Mouse (Mus musculus) forebrain, embryonic 14.5 days (tissue): ENCODE measurements around the gene Adamtsl4. TPM values are rescaled to one million over a fixed set of nuclear protein-coding genes. Genes with fewer than 3 reads are reported as not detected.
A peak's percentile ranks its signal among the peaks of the same experiment; 100 is the strongest.

Experiments
- ATAC-seq: fragments of 200-750 bp; cut with Nextera tagmentation; 2 replicates; pipeline ENCODE4 v1.8.0; 2017; ENCODE audit warnings: mild to moderate bottlenecking, moderate library complexity
- DNase-seq: peaks from one replicate; pipeline ENCODE4 v3.0.0-alpha.2; 2015; ENCODE audit warnings: low spot score
- H3K27ac ChIP-seq: fragments of 300-500 bp; sonication (generic); 2 replicates; pipeline ENCODE4 v1.5.1; 2014; ENCODE audit warnings: low read depth, mild to moderate bottlenecking, control low read depth, low read length, moderate library complexity
- H3K27me3 ChIP-seq: fragments of 300-500 bp; sonication (generic); replicated peaks from 2 replicates; pipeline ENCODE4 v1.6.1; 2014; ENCODE audit warnings: low read length, control low read depth, mixed read lengths; ENCODE audit not compliant: control insufficient read depth, insufficient read depth
- H3K36me3 ChIP-seq: fragments of 300-500 bp; sonication (generic); 2 replicates; pipeline ENCODE4 v1.6.1; 2014; ENCODE audit warnings: low read length, control low read depth; ENCODE audit not compliant: control insufficient read depth, insufficient read depth
- H3K4me1 ChIP-seq: fragments of 300-500 bp; sonication (generic); 2 replicates; pipeline ENCODE4 v1.6.1; 2014; ENCODE audit warnings: antibody characterized with exemption, low read length, control low read depth; ENCODE audit not compliant: control insufficient read depth, insufficient read depth
- H3K4me2 ChIP-seq: fragments of 300-500 bp; sonication (generic); 2 replicates; pipeline ENCODE4 v1.6.1; 2014; ENCODE audit warnings: mild to moderate bottlenecking, control low read depth, low read length
- H3K4me3 ChIP-seq: fragments of 300-500 bp; sonication (generic); 2 replicates; pipeline ENCODE4 v1.5.1; 2014; ENCODE audit warnings: low read depth, low read length, control low read depth
- H3K9ac ChIP-seq: fragments of 300-500 bp; sonication (generic); 2 replicates; pipeline ENCODE4 v1.6.1; 2014; ENCODE audit warnings: mild to moderate bottlenecking, low read length, control low read depth, moderate library complexity
- H3K9me3 ChIP-seq: fragments of 300-500 bp; sonication (generic); replicated peaks from 2 replicates; pipeline ENCODE4 v1.6.1; 2016; ENCODE audit warnings: low read length, control low read depth, mixed read lengths; ENCODE audit not compliant: control insufficient read depth
- WGBS: fragments of 180-500 bp; shearing (Covaris S2); extraction: QIAGEN DNeasy Blood & Tissue Kit; methylation state at CpG from one replicate; pipeline ENCODE4 v1.1.7; 2014; 5-methylcytosine and 5-hydroxymethylcytosine counted together
- polyA plus RNA-seq: library from polyadenylated mRNA; unstranded; fragments of >200 nt; fragmentation: Nextera tagmentation; extraction: Ambion mirVana; gene quantifications from 2 replicates; pipeline ENCODE4 v1.2.1, GENCODE M21; 2014

Adamtsl4 gene
- polyA plus RNA-seq, 1 experiment from 2014 or later = 0.13 TPM

DNA sequence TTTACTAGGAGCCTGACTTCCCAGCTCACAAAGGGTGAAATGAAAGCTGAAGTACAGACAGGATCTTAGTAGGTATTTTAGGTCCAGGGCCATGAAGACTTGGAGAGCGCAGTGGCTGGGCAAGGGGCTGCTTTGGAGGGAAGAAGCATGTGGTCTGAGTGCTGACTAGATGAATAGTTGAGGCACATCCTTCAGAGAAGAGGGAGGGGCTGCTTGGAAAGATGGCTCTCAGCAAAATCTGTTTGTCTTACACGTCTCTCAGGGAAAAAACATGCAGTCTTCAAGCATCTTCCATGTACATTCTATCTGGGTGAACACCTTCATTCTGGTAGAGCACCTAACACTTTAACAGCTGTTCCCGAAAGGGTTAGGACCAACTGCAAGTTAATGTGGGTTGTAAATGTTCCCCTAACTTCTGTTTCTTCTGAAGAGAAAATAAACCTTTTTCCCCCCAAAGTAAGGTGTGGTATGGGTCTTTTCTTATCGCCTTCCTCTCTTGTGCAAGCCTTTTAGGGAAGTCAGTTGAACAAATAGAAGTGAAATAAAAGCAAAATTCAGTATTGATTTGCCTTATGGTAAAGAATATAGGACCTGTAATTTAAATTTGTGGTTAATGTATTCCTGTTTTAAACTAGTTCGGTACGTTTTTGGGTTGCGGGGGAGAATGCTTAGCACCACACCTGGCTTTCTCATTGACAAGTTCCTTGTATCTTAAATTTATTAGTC lies 24.8 kb downstream of the Adamtsl4 start:
- DNase-seq (no peak), ATAC-seq (no peak)
- no peak overlapping the region for H3K9ac ChIP-seq
- no peak overlapping the region for H3K27ac ChIP-seq
- H3K9me3 ChIP-seq = no peaks in the 10 kb centered on the region
- no peaks in the 10 kb centered on the region for H3K27me3 ChIP-seq
- 88% methylated on average over 7 of the region's 7 CpGs for WGBS
- H3K4me3 ChIP-seq = no peak overlapping the region
- H3K4me1 ChIP-seq = peaks cover 29% of the 10 kb centered on the region
- no peak overlapping the region for H3K4me2 ChIP-seq
- peaks cover 58% of the 10 kb centered on the region for H3K36me3 ChIP-seq

DNA sequence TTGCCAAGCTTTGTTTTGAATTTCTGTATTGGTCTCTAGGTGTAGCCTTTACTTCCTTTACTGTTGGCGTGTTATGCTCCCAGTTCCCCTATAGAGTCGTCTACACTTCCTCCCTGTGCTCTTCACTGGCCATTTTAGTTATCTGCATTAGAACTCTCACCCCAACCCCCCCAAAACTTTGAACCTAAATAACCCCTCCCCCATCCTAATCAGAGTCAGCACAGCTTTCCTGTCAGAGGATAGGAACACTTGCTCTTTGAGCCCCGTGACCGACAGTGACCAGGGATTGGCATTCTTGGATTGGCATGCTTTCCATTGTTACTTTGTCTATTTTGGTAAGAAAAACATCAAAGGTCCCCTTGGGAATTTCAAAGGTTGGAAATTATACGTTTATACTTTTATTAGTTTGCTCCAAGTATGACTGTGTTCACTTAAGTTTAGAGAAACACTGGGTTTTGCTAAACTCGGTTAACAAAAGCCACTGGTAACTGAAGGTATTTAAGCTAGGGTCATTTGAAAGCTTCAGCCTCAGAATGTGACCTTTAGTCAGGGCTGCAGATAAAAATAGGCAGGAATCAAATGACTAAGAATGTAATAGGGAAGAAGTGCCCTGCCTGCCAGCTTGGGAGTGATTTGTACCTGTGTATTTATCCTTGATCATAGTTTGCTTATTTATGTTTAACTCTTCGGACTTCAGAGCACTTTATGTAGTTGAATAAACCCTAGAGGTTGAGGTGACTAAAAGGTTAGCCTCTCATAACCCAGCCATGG lies 25.6 kb downstream of the Adamtsl4 start:
- H3K36me3 ChIP-seq = peaks cover 58% of the 10 kb centered on the region
- no peaks in the 10 kb centered on the region for H3K27me3 ChIP-seq
- DNase-seq (no peak), ATAC-seq (no peak)
- no peak overlapping the region for H3K27ac ChIP-seq
- no peak overlapping the region for H3K9ac ChIP-seq
- peaks cover 25% of the 10 kb centered on the region for H3K4me1 ChIP-seq
- peak overlapping the region; percentile 84; the same call in 1 of the 2 replicates for H3K4me2 ChIP-seq
- H3K4me3 ChIP-seq = no peak overlapping the region
- H3K9me3 ChIP-seq = no peaks in the 10 kb centered on the region
- WGBS = 77% methylated on average over 7 of the region's 7 CpGs

- no peak overlapping the region for H3K27ac ChIP-seq
- 43% methylated on average over 2 of the region's 2 CpGs for WGBS
- no peak for ATAC-seq
Measured at GRCm38 (mm10) chr3:95660788-95661478, 26.8 kb downstream of the Adamtsl4 start.

DNA sequence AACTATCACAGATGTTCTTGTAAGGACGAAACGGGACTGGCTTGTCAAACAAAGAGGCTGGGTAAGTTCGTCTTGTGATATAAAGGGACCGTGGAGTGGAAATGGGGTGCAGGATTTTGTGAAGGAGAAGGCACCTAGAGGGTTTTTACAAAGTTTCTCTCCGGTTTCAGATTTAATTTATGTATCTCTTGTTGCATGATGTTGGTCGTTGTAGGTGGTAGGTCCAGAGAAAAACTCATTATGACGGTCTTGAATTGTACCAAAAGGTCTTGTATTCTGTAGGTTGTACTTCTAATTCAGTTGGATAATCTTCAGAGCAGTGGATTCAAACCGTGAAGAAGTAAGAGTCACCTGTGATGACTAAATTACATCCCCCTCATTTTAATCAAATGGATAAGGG lies 27.8 kb downstream of the Adamtsl4 start:
- H3K27me3 ChIP-seq = no peaks in the 10 kb centered on the region
- H3K4me2 ChIP-seq = peak overlapping the region; percentile 84
- H3K9me3 ChIP-seq = no peaks in the 10 kb centered on the region
- H3K9ac ChIP-seq = peak overlapping the region; percentile 99
- peak overlapping the region; percentile 99 for H3K4me3 ChIP-seq
- DNase-seq (no peak), ATAC-seq (no peak)
- peaks cover 44% of the 10 kb centered on the region for H3K36me3 ChIP-seq
- 2% methylated on average over 8 of the region's 8 CpGs for WGBS
- H3K4me1 ChIP-seq = peaks cover 25% of the 10 kb centered on the region
- H3K27ac ChIP-seq = peak overlapping the region; percentile 97

More at GRCm38 (mm10) chr3:95660788-95661478, 26.8 kb downstream of the Adamtsl4 start:
- H3K4me1 ChIP-seq = peaks cover 25% of the 10 kb centered on the region
- H3K9me3 ChIP-seq = no peaks in the 10 kb centered on the region
- DNase-seq = no peak
- H3K27me3 ChIP-seq = no peaks in the 10 kb centered on the region
- peak overlapping the region; percentile 99 for H3K4me3 ChIP-seq
- H3K9ac ChIP-seq = peak overlapping the region; percentile 99
- peaks cover 51% of the 10 kb centered on the region for H3K36me3 ChIP-seq
- peak overlapping the region; percentile 84 for H3K4me2 ChIP-seq

GRCm38 (mm10) chr3:95658868-95659712 lies 28.6 kb downstream of the Adamtsl4 start:
- Histone ChIP-seq H3K9me3 (no peaks in the 10 kb centered on the region), H3K4me2 (peak overlapping the region; percentile 84), H3K27me3 (no peaks in the 10 kb centered on the region), H3K4me1 (peaks cover 25% of the 10 kb centered on the region), H3K27ac (peak overlapping the region; percentile 97), H3K9ac (peak overlapping the region; percentile 99), H3K4me3 (peak overlapping the region; percentile 99), H3K36me3 (peaks cover 37% of the 10 kb centered on the region)
- WGBS = under 1% methylated on average over 90 of the region's 113 CpGs
- DNase-seq (peak; percentile 79), ATAC-seq (peak; percentile 71)

- H3K4me2 ChIP-seq = peak within 1 kb of the TSS; percentile 84
- H3K4me1 ChIP-seq = peaks cover 25% of the 10 kb centered on the region
- H3K36me3 ChIP-seq = peaks cover 30% of the 10 kb centered on the region
- peak within 1 kb of the TSS; percentile 99 for H3K9ac ChIP-seq
- DNase-seq (peak; percentile 97), ATAC-seq (peak; percentile 98)
- no peaks in the 10 kb centered on the region for H3K27me3 ChIP-seq
- no peaks in the 10 kb centered on the region for H3K9me3 ChIP-seq
- WGBS = under 1% methylated on average over 40 of the region's 43 CpGs
- peak within 1 kb of the TSS; percentile 99 for H3K4me3 ChIP-seq
- H3K27ac ChIP-seq = peak within 1 kb of the TSS; percentile 97
Measured at GRCm38 (mm10) chr3:95658236-95658867, 29.4 kb downstream of the Adamtsl4 start, which contains the start of gene Mcl1. Mcl1 (plus strand) TSS chr3:95658788.

- H3K27me3 ChIP-seq = no peaks in the 10 kb centered on the region
- ATAC-seq (no peak), DNase-seq (no peak)
- H3K4me3 ChIP-seq = peak overlapping the region; percentile 99
- H3K4me2 ChIP-seq = peak overlapping the region; percentile 84
- no peak overlapping the region for H3K27ac ChIP-seq
- H3K36me3 ChIP-seq = peaks cover 24% of the 10 kb centered on the region
- H3K9ac ChIP-seq = peak overlapping the region; percentile 99; the same call in 1 of the 2 replicates
- 94% methylated on average over 3 of the region's 3 CpGs for WGBS
- H3K4me1 ChIP-seq = peaks cover 23% of the 10 kb centered on the region
- H3K9me3 ChIP-seq = no peaks in the 10 kb centered on the region
Measured at GRCm38 (mm10) chr3:95657711-95658110, 30.0 kb downstream of the Adamtsl4 start.

DNA sequence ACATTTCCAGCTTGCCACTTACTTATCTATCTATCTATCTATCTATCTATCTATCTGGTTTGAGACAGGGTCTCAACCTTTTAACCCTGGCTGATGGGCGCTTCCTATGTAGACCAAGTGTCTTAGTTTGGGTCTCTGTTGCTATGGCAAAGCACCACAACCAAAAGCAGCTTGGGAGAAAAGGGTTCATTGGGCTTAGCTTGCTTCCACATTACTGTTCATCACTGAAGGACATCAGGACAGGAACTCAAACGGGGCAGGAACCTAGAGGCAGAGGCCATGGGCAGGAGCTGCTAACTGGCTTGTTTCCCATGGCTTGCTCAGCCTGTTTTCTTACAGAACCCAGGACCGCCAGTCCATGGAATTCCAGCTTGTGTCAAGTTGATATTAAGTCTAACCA lies 30.6 kb downstream of the Adamtsl4 start:
- Histone ChIP-seq H3K36me3 (peaks cover 18% of the 10 kb centered on the region), H3K4me1 (peaks cover 19% of the 10 kb centered on the region), H3K4me2 (no peak overlapping the region), H3K4me3 (no peak overlapping the region), H3K27ac (no peak overlapping the region), H3K9ac (no peak overlapping the region), H3K27me3 (no peaks in the 10 kb centered on the region), H3K9me3 (no peaks in the 10 kb centered on the region)
- ATAC-seq (no peak), DNase-seq (no peak)
- 93% methylated on average over 3 of the region's 3 CpGs for WGBS
